Mouse (Mus musculus) thymus, postnatal 25 days (tissue): Measurements from ENCODE around the gene Ankib1.

Experiments used
- DNase-seq: peaks from one replicate; pipeline ENCODE4 v3.0.0; 2022

The Ankib1 gene

GRCm38 (mm10) chr5:3645326-3645725, 157.4 kb downstream of the Ankib1 start:
- no peak for DNase-seq

- no peak for DNase-seq
These were observed 158.1 kb downstream of the Ankib1 start for GRCm38 (mm10) chr5:3644621-3645020.
